Mouse (Mus musculus) heart, adult 2 months (tissue): ENCODE data around the gene Denr.

ENCODE experiments used
- EP300 ChIP-seq: fragments of 200-500 bp; IDR thresholded peaks from 2 replicates; pipeline ENCODE4 v1.6.1; 2011; ENCODE audit warnings: low read depth, low read length, control low read depth; ENCODE audit not compliant: insufficient read depth
- POLR2A ChIP-seq: fragments of 200-500 bp; IDR thresholded peaks from 2 replicates; pipeline ENCODE4 v1.6.1; 2011; ENCODE audit warnings: mild to moderate bottlenecking, low read depth, low read length, control low read depth; ENCODE audit not compliant: insufficient read depth

GRCm38 (mm10) chr5:123927118-123927517 is 20.1 kb downstream of the Denr start, which contains the start of gene Gm43518:
- TF ChIP-seq POLR2A (no peak), EP300 (no peak)
